Mouse (Mus musculus): Measurements from ENCODE around the gene Taar9. TPM values are rescaled to one million over a fixed set of nuclear protein-coding genes. Genes with fewer than 3 reads are reported as not detected.
"Not testable (repeated sequence)": the region's sequence is repeated elsewhere in the genome, so short reads cannot be mapped to it uniquely, and the experiment has no call there.

Taar9 gene
- polyA plus RNA-seq, 1 experiment from 2014 or later, result not detected

DNA sequence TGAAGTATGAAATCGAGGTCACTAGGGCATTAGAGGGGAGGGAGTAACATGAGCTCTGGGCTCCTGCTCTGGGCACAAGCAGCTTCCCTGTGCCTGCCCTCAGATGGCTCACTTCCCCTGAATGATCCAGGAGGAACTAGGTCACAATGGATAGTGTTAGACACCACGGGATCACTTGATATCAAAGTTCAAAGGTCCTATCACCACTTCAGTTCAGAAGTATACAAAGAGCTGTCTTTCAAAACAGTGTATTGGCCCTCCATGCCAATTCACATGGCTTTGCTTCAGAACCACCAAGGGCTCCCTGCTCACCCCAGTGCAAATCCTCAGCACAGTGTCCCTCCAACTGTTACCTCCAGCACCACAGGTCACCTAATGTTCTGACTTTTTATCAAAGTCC is 34.6 kb downstream of the Taar9 start:
- not testable (repeated sequence) for H3K4me1 ChIP-seq (replicated peaks); H3K36me3 ChIP-seq; H3K9me3 ChIP-seq; H3K4me3 ChIP-seq (replicated peaks); H3K4me2 ChIP-seq; ATAC-seq (ENCODE audit: insufficient number of reproducible peaks, insufficient read depth, low FRiP score, low TSS enrichment, low read depth); H3K27me3 ChIP-seq; H3K27ac ChIP-seq; H3K9ac ChIP-seq (replicated peaks)
- WGBS, result 53% methylated on average over 2 of the region's 2 CpGs

DNA sequence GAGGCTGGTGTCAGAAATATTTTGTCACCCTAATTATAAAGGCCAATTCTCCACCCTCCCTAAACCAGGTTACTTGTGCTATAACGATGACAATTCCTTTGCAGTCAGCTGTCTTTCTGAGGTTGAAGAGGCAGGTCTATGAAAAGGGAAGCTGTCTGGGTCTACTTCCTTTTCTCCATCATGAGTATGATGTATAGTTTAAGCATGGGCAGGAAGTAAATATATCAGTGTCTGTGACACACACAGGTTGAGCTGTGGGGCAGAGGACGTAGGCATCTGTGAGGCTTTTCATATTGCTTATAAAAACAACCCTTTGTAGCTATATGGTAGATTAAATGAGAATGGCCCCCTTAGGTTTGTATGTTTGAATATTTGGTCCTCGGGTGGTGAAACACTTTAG is 50.3 kb downstream of the Taar9 start:
- H3K4me2 ChIP-seq, result no peak overlapping the region
- H3K27me3 ChIP-seq, result no peaks in the 10 kb centered on the region
- no peak overlapping the region for H3K27ac ChIP-seq
- H3K4me3 ChIP-seq (replicated peaks), result no peak overlapping the region
- no peaks in the 10 kb centered on the region for H3K4me1 ChIP-seq (replicated peaks)
- no peak overlapping the region for H3K9ac ChIP-seq (replicated peaks)
- ATAC-seq (ENCODE audit: insufficient number of reproducible peaks, insufficient read depth, low FRiP score, low TSS enrichment, low read depth), result no peak
- H3K36me3 ChIP-seq, result no peaks in the 10 kb centered on the region
- WGBS, result 90% methylated on average over 3 of the region's 3 CpGs
- no peaks in the 10 kb centered on the region for H3K9me3 ChIP-seq

Other genes with a start within 250 kb of the Taar9 start
- gene Vnn1, start 214.8 kb downstream of the Taar9 start, polyA plus RNA-seq (2016; fragmentation: Nextera tagmentation; extraction: Ambion mirVana), result 0.61 and 1.0 TPM in 2 replicates
- not detected in 2 replicates for gene Taar1, start 189.2 kb downstream of the Taar9 start, polyA plus RNA-seq (2016; fragmentation: Nextera tagmentation; extraction: Ambion mirVana)
- gene Taar2, start 171.0 kb downstream of the Taar9 start, polyA plus RNA-seq (2016; fragmentation: Nextera tagmentation; extraction: Ambion mirVana), result not detected in 2 replicates
- gene Taar3, start 160.0 kb downstream of the Taar9 start, polyA plus RNA-seq (2016; fragmentation: Nextera tagmentation; extraction: Ambion mirVana), result not detected in 2 replicates
- gene Taar4, start 149.0 kb downstream of the Taar9 start, polyA plus RNA-seq (2016; fragmentation: Nextera tagmentation; extraction: Ambion mirVana), result not detected in 2 replicates
- not detected in 2 replicates for gene Taar5, start 138.8 kb downstream of the Taar9 start, polyA plus RNA-seq (2016; fragmentation: Nextera tagmentation; extraction: Ambion mirVana)
- gene Taar6, start 123.9 kb downstream of the Taar9 start, polyA plus RNA-seq (2016; fragmentation: Nextera tagmentation; extraction: Ambion mirVana), result not detected in 2 replicates
- gene Taar7a, start 116.1 kb downstream of the Taar9 start, polyA plus RNA-seq (2016; fragmentation: Nextera tagmentation; extraction: Ambion mirVana), result not detected in 2 replicates
- not detected in 2 replicates for gene Taar7b, start 109.6 kb downstream of the Taar9 start, polyA plus RNA-seq (2016; fragmentation: Nextera tagmentation; extraction: Ambion mirVana)
- gene Taar7d, start 82.3 kb downstream of the Taar9 start, polyA plus RNA-seq (2016; fragmentation: Nextera tagmentation; extraction: Ambion mirVana), result not detected in 2 replicates
- not detected in 2 replicates for gene Taar7e, start 71.9 kb downstream of the Taar9 start, polyA plus RNA-seq (2016; fragmentation: Nextera tagmentation; extraction: Ambion mirVana)
- not detected in 2 replicates for gene Taar7f, start 60.0 kb downstream of the Taar9 start, polyA plus RNA-seq (2016; fragmentation: Nextera tagmentation; extraction: Ambion mirVana)
- not detected in 2 replicates for gene Taar8a, start 33.0 kb downstream of the Taar9 start, polyA plus RNA-seq (2016; fragmentation: Nextera tagmentation; extraction: Ambion mirVana)
- not detected in 2 replicates for gene Taar8b, start 17.2 kb downstream of the Taar9 start, polyA plus RNA-seq (2016; fragmentation: Nextera tagmentation; extraction: Ambion mirVana)
- gene Taar8c, start 7.6 kb downstream of the Taar9 start, polyA plus RNA-seq (2016; fragmentation: Nextera tagmentation; extraction: Ambion mirVana), result not detected in 2 replicates
- gene Stx7, start 39.8 kb upstream of the Taar9 start, polyA plus RNA-seq (2016; fragmentation: Nextera tagmentation; extraction: Ambion mirVana), result 52.0 and 57.9 TPM in 2 replicates
- 19.7 and 20.3 TPM in 2 replicates for gene Moxd1, start 114.0 kb upstream of the Taar9 start, polyA plus RNA-seq (2016; fragmentation: Nextera tagmentation; extraction: Ambion mirVana)